Mouse (Mus musculus): Measurements from ENCODE around the gene Dst.
"Not testable (repeated sequence)": the region's sequence is repeated elsewhere in the genome, so short reads cannot be mapped to it uniquely, and the experiment has no call there.

The Dst gene

DNA sequence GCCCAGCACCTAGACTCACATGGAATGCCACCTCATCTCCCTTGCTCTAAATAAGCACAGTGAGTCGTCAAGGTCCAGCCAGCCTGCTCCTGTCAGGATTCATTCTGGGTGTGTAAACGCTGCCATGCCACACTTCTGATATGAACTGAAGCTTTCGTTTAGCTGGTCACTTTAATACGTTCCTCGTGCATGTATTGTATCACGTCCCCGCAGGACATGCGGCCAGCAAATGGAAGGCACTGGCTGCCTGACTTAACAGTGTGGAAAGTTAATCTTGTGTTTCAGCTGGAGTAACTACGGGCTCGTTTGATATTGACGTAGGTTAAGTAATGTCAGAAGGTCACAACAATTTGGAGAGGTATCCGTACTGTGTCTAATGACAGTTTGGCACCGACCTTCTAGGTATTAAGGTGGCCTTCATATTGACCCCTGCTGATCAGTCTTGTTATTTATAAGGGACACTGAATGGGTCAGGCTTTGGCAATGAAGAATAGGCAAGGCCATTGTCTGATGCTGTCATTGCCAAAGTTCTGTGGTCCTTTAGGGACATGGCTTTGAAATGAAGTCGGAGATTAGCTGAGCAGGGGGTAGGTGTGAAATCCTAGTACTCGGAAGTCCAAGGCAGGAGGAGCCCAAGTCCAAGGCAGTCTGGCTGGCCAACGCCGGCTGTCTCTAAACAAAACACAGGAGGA, 122.5 kb downstream of the Dst start:
- no peak for DNase-seq

- no peak for DNase-seq
Observed at GRCm38 (mm10) chr1:34033052-34033451, 125.0 kb downstream of the Dst start.

- DNase-seq: no peak
Observed at GRCm38 (mm10) chr1:34033478-34033877, 125.5 kb downstream of the Dst start.

DNA sequence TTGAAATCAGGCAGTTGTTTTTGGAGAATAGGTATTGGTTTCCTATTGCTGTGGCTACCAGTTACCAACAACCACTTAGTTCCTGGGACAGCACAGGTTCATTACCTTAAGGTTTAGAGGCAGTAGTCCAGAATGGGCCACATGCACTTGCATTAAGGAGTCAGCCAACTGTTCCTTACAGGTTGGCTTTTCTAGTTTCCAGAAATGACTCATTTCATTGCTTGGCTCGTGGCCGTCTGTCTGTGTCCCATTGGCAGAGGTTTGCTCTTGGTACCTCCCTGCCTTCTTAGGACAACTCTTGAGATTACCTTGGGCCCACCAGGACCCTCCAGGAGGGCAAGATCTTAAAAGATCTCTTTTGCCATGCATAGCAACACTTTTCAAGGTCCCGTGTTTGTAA, 125.9 kb downstream of the Dst start:
- no peak for DNase-seq

DNA sequence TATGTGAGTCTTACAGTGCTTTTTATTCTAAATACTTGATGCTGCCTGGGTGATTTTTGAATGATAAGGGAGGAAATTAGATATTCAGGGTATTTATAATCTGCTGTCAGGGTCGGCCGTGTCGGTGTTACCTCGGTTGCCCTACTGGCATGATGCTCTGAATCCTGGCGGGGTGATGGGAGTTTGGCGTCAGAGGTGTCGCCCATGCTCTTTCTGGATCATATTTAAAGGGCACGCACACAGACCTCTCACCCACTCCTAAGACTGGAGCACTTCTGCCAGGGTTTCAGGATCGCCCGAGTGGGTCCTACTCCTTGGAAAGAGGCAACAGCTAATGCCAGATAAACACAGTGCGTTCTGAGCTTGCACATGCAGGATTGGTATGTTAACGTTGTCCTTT, 128.1 kb downstream of the Dst start:
- no peak for DNase-seq

GRCm38 (mm10) chr1:34038571-34038970, 130.5 kb downstream of the Dst start:
- DNase-seq: no peak

GRCm38 (mm10) chr1:34040049-34040448, 132.0 kb downstream of the Dst start:
- no peak for DNase-seq

- no peak for DNase-seq
Observed at GRCm38 (mm10) chr1:34040901-34041721, 133.1 kb downstream of the Dst start.

DNA sequence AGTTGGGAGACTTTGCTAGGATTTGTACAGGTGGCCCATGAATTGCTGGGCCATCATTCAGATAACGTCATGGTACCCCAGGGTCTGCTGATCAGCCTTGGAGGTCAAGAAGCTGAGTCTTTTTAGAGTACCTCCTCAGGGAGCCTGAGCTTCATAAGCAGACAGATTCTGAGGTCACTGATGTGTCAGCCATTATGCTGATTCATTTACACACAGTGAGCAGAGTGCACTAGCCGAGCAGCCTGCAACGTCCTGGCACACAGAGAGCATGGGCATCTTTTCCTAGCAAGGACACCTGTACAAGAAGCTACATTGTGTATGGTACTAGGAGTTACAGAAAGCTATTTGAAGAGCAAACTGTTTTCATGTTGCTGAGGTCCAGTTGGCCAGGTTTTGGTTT, 134.3 kb downstream of the Dst start:
- no peak for DNase-seq

DNA sequence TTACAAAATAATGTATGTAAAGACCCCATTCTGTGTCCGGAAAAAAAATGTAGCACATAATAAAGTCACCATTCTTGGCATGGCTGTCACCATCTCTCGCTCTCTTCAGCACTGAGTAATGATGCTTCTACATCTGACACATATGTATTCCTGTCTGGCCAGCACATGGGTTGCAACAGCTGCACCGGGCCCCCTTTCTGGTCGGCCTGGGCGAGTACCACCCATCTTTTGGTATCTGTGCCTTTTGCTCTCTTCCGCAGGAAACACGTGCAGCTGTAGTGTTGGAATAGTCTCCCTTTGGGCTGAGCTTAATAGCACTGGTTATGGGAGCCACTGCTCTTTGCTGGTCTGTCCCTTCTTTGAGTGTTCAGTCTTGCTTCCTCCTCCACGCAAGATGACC, 135.3 kb downstream of the Dst start:
- DNase-seq: no peak

GRCm38 (mm10) chr1:34043836-34044550, 136.0 kb downstream of the Dst start:
- no peak for DNase-seq

GRCm38 (mm10) chr1:34044675-34045074, 136.7 kb downstream of the Dst start:
- no peak for DNase-seq

DNA sequence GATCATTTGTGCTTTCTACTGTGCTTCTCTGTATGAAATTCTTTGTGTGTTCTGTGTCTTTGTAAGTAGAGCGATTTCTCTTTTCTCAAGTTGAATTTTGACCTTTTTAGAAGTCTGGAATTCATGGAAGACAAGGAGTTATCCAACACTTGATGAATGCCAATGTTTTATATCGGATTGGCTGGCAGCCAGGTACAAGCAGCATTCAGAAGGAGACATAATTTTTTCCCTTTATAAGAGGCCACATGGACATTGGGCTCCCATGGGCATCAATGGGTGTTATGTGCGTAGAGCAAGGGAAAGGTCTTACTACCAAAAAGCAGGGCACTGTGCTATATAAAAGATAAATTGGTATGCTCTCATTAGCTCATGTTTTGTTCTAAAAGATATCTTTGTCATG, 139.3 kb downstream of the Dst start:
- no peak for DNase-seq

DNA sequence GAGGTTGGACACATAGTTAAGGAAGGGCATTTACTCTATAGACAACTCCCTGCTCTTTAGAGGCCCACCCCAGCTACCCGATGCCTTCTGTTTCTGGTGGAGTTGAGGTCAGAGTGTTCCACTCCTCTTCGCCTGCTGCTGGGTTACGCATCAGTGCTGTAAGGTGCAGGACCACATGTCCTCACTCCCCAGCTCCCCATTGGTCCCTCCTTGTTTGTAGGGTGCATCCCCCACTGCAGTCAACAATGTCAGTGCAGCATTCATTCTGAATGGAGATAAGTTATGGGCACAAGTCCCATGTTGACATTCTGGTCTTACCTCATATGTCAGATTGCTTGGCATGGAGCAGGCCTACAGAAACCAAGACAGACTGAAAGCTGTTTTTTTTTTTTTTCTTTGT, 143.2 kb downstream of the Dst start:
- no peak for DNase-seq

DNA sequence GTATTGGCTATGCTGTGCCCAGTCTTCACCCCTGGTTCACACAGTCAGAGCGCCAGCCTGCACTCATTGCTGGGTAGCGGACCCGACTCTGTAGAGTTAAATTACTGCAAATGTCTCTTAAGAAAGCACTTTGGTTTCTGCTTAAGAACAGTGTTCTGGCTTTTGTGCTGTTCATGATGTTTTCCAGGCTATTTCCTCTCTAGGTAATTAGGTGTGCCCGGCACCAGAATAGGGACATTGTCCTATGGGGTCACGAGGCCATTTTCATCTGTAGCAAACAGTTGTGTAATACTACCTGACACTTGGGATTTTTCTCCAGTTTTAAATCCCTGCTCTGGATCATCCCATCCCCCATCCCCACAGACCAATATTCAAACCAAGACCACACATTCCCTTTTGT, 144.4 kb downstream of the Dst start:
- DNase-seq: no peak

DNA sequence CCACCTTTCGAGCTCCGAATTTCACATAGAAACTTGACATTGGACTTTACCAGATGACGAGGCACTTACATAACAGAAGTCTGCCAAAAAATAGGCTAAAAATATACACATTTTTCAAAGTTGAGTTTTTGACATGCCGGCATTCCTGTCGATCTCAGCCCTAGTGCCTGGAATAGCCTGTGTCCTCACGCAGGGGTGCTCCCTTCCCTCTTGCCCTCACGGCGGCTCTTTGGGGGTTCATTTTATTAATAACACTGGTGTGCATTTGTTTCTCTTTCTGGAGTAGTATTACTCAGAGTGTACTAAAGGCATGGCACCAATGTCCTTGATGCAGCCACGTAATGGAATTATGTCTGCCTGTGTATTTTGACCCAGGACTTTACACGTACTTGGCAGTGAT, 146.9 kb downstream of the Dst start:
- DNase-seq: no peak

DNA sequence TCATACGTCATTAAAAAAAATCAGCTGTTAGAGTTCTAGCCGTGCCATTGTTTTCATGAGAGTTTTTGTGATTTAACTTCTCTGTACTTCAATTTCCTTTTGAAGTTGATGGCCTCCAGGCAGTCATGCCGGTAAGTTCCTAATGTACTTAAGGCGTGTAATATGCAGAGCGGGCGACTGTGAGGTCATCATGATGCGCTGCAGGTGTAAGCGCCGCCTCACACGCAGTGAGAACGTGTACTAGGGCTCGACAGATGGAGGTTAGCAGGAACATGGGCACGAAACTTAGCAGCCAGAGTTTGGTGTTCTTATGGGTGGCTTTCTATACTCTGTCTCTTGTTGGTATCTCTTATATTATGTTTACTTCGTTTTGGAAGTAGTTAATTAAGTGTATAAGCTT, 148.6 kb downstream of the Dst start:
- DNase-seq: no peak

DNA sequence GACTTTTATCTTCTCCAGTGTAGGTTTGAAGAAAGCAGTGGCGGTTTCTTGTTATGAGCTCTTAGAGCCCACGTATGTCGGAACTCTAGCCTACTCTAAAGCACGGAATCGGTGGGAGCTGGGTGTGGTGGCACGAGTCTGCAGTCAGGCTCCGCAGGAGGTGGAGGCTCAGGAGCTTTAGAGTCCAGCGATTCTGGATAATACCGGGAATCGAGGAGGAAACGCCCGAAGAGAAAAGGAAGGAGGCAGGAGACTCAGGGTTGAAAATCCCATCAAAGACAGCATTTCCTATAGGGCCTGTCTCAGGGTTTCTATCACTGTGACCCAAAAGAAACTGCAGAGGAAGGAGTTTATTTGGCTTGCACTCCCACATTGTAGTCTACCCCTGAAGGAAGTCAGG, 151.2 kb downstream of the Dst start:
- no peak for DNase-seq

DNA sequence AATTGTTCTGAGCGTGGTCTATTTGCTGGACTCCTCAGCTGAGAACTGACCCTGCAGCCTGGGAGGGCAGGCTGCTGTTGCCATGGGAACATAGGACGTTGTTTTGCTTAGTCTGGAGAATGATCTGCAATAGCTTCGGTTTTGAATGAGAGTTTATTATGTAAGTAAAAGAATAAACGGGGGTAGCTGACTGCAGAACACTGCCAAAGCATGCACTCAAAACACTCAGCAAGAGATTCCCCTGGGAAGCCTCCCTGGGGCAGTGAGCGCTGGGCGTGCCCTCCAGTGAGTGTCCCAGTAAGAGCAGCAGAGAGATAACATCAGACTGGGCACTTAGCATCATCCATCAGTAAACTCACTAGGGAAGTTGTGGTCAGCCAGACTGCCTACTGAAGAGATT, 152.4 kb downstream of the Dst start:
- peak; percentile 14 to 30 for DNase-seq

DNA sequence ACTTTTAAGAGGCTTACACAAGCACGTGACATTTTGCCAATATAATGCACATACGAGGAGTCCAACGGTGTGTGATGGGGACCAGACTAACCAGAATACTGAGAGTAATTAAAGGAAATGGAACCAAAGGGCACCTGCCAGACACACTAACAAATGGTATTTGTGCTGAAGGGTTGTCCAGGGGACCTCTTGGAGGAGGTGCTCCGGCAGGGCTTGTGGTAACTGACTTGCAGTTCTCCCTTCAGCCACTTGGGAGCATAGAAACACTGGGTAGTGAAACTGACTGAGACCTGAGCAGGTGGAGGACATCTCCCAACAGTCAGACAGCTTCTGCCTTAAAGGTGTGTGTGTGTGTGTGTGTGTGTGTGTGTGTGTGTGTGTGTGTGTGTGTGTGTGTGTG, 153.1 kb downstream of the Dst start:
- peak; percentile 80 to 88 for DNase-seq

DNA sequence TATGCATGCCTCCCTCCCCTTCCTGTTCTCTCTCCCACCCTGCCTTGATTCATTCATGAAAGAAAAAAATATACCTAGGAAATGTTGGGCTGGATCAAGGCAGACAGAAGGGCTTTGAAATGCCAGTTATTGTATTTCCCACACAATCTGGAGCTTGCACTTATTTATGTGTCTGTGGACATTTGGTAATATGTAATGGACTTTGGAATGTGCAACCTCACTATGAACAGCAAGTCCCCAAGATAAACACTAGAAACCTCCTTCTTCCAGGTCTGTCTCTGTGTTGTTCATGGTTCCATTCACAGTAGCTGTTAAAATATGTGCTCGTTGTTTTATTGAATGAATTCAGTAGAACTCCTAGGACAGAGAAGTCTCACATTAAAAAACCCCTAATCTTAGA, 153.8 kb downstream of the Dst start:
- no peak for DNase-seq

DNA sequence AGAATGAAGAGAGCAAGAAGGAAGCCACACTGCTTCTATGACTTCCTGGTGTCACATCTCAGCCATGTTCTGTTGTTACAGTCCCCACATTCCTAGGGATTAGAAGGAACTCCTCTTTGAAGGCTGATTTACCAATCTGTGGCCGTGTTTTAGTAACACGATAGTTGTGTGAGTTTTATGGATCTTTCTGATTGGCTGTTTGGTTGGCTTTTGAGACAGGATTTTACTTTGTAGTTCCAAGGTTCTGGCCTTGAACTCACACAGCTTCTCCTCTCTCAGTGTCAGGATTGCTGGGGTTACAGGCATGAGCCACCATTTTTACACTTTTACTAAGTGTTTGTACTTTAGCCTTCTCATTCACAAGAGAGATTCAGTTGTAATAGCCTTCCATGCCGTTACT, 155.9 kb downstream of the Dst start:
- DNase-seq: no peak

DNA sequence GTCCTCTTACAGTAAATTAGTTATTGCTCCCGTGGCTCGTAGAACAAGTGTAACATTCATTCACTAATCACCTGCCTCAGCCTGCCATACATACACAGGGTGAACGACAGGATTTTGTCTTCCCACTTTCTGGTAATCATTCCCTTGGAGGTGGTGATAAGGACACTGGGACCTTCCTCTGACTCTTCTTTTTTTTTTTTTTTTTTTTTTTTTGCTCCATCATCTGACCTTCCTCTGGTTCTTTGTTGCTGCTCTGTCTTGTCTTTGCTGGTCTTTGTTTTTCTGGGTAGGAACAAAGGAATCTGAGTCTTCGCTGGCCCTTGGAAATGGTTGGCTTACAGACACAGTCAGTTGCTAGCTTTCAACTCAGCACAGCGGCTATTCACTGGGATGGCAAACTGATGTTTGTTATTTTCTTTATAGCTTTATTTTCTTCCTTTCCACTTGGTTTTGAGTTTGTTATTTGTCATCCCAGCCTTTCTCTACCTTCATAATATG, 157.6 kb downstream of the Dst start:
- no peak for DNase-seq

GRCm38 (mm10) chr1:34066401-34066800, 158.4 kb downstream of the Dst start:
- DNase-seq: not testable (repeated sequence)
